Mouse (Mus musculus): ENCODE data around the gene Vwa3a. TPM values are rescaled to one million over a fixed set of nuclear protein-coding genes. Genes with fewer than 3 reads are reported as not detected.

Gene Vwa3a
- polyA plus RNA-seq, 1 experiment from 2014 or later = 0.12 TPM

DNA sequence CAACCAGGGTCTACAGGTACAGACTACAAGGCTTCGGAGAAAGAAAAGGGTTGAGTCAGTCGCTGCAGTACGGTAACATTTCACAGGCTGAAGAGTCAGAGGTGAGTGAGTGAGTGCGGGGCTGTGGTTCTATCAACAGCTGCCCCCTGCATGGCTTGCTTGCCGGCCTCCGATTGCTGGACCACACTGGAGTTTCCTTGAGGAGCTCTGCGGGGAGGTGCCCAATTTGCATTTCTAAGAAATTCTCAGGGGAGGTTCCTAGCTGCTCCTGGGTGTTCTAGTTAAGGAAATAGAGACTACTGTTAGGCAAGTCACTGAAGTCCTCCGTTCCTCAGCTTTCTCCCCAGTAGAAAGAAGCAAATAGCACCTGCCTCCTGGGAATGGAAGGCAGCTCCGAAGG lies 105.6 kb downstream of the Vwa3a start:
- WGBS = 1% methylated on average over 9 of the region's 9 CpGs
- Histone ChIP-seq H3K27ac (replicated peaks) (no peak overlapping the region), H3K27me3 (ENCODE audit: low read depth, poor library complexity, severe bottlenecking) (peaks cover 33% of the 10 kb centered on the region), H3K9me3 (replicated peaks) (no peaks in the 10 kb centered on the region), H3K4me3 (peak overlapping the region; percentile 66), H3K36me3 (no peaks in the 10 kb centered on the region), H3K4me1 (peaks cover 27% of the 10 kb centered on the region)
- no peak for DNase-seq (ENCODE audit: low spot score)

DNA sequence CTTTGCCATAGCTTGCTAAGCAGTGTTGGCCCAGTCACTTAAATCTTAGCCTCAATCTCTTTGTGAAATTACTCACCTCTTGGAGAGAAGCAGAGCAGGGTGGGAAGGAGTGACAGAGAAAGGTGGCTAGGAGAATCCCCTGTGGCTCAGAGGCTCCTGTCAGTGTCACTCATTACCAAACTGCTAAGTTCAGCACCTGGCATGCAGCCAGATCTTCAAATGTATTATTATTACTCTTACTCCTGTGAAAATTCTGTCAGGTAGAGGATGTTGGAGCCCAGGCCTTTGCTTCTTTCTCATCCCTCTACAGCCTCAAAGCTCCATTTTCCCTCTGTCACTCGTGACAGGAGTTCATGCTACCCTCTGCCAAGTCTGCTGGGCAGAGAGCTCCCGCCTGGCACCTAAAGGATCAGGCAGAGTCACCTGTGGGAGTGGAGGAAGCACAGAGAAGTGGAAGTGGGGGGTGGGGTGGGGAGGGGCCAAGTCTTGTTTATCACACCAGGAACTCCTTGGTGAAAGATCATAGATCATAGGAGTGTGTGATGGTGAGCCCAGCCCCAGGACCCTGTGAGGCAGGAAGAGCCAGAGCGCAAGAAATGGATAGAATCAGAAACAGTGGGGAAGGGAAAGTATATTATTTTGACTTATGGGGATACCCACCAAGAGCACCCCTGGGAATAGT lies 109.9 kb downstream of the Vwa3a start:
- no peak for DNase-seq (ENCODE audit: low spot score)
- no peak overlapping the region for H3K27ac ChIP-seq (replicated peaks)
- peaks cover 17% of the 10 kb centered on the region for H3K4me1 ChIP-seq
- peaks cover 32% of the 10 kb centered on the region for H3K27me3 ChIP-seq (ENCODE audit: low read depth, poor library complexity, severe bottlenecking)
- no peaks in the 10 kb centered on the region for H3K9me3 ChIP-seq (replicated peaks)
- no peak overlapping the region for H3K4me3 ChIP-seq
- no peaks in the 10 kb centered on the region for H3K36me3 ChIP-seq
- 84% methylated on average over 3 of the region's 3 CpGs for WGBS

DNA sequence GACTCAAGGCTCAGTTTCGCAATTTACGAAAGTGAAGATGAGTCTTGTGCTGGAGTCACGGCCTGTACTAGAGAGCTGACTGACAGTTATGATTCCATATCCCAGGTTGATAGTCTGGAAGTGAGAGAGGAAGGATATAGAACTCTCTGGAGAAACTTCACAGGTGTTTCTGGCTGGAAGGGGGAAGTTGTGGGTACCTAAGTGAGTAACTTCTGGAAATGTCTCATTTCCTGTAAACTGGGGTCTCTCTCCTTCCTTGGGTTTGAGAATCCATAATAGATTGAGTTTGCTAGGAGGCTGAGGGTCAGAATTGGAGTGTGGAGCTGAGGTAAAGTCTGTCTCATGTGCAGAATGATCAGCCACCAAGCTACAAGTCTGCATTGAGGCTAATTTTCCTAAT lies 111.0 kb downstream of the Vwa3a start:
- peaks cover 20% of the 10 kb centered on the region for H3K27me3 ChIP-seq (ENCODE audit: low read depth, poor library complexity, severe bottlenecking)
- H3K36me3 ChIP-seq = no peaks in the 10 kb centered on the region
- DNase-seq (ENCODE audit: low spot score) = no peak
- 92% methylated on average over 3 of the region's 3 CpGs for WGBS
- H3K27ac ChIP-seq (replicated peaks) = no peak overlapping the region
- H3K9me3 ChIP-seq (replicated peaks) = no peaks in the 10 kb centered on the region
- no peak overlapping the region for H3K4me3 ChIP-seq
- H3K4me1 ChIP-seq = peaks cover 5% of the 10 kb centered on the region; the same call in 1 of the 2 replicates

Other genes with a start within 250 kb of the Vwa3a start
- gene Uqcrc2, start 104.1 kb upstream of the Vwa3a start, polyA plus RNA-seq (2016; fragmentation: Nextera tagmentation; extraction: Ambion mirVana) = 180 and 188 TPM in 2 replicates
- 0.24 and 0.41 TPM in 2 replicates for gene Pdzd9, start 69.0 kb upstream of the Vwa3a start, polyA plus RNA-seq (2016; fragmentation: Nextera tagmentation; extraction: Ambion mirVana)
- gene Mosmo, start 61.7 kb upstream of the Vwa3a start, polyA plus RNA-seq (2016; fragmentation: Nextera tagmentation; extraction: Ambion mirVana) = 11.9 and 13.0 TPM in 2 replicates
- gene Gm5737, start 73.0 kb downstream of the Vwa3a start, polyA plus RNA-seq (2016; fragmentation: Nextera tagmentation; extraction: Ambion mirVana) = not detected in 2 replicates
- gene Eef2k, start 103.5 kb downstream of the Vwa3a start, polyA plus RNA-seq (2016; fragmentation: Nextera tagmentation; extraction: Ambion mirVana) = 24.0 and 26.1 TPM in 2 replicates
- 38.2 and 41.0 TPM in 2 replicates for gene Polr3e, start 178.4 kb downstream of the Vwa3a start, polyA plus RNA-seq (2016; fragmentation: Nextera tagmentation; extraction: Ambion mirVana)
- gene Cdr2, start 243.0 kb downstream of the Vwa3a start, polyA plus RNA-seq (2016; fragmentation: Nextera tagmentation; extraction: Ambion mirVana) = 12.0 and 13.7 TPM in 2 replicates
- 0.61 and 0.63 TPM in 2 replicates for gene Mfsd13b, start 243.2 kb downstream of the Vwa3a start, polyA plus RNA-seq (2016; fragmentation: Nextera tagmentation; extraction: Ambion mirVana)